Mouse (Mus musculus): ENCODE results near the gene Thsd7a. TPM values are rescaled to one million over a fixed set of nuclear protein-coding genes. Genes with fewer than 3 reads are reported as not detected.

The Thsd7a gene
- total and polyA plus RNA-seq, 2 experiments from 2014 or later, result 13.5 to 18.3 TPM

DNA sequence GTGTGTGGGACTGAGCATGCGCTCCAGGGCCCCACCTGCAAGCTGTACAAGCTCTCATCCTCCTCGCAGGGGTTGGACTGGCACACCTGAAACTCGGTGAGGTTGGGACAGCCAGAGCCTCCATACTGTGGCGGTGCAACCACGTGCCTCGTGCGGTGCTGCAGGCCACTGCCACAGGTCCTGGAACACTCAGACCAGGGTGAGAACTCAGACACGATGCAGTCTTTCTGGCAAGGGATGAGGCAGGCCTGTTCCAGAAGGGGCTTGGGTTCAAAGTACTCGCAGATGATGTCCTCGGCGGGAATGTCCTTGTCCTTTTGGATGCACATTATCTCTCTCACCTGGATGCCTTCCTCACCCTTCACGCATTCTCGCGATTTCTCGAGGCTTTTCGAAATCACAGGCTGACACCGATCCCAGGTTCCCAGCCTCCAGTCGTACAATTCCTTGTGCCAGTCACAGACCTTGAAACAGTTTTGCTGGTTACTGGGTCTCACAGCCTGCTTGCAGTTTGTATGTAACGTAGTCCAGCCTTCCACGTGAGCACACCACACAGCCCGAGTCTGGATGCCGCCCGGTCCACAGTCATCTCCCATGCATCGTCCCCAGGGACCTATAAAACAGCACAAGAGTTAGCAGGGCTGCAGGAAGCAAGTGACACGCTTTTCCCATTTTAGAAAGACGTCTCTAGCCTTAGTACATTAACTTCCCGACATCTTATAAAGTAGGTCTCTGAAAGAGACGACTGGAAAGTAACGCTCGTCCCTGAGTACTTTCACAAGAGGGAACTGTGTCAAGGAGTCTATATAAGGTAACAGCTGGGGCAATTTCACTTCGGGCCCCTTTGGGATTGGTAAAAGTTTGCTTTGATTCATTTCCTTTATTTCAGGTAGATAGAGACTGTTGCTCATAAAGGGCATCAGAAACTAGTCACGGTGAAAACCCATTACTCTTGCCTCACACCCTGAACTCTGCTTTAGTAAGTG lies 193.8 kb downstream of the Thsd7a start:
- H3K4me2 ChIP-seq (ENCODE audit: low read depth), result no peak overlapping the region
- H3K9me3 ChIP-seq (ENCODE audit: low read length), result no peaks in the 10 kb centered on the region
- WGBS, result 92% methylated on average over 32 of the region's 32 CpGs
- H3K27me3 ChIP-seq (ENCODE audit: insufficient read depth, low read length), result no peaks in the 10 kb centered on the region
- no peak overlapping the region for H3K9ac ChIP-seq
- TF ChIP-seq CTCF (IDR thresholded peaks at IDR 0.05; ENCODE audit: low read depth), result no peak
- ATAC-seq (no peak), DNase-seq (no peak)
- no peaks in the 10 kb centered on the region for H3K4me1 ChIP-seq (ENCODE audit: insufficient read depth)
- no peaks in the 10 kb centered on the region for H3K36me3 ChIP-seq (ENCODE audit: insufficient read depth)
- no peak overlapping the region for H3K27ac ChIP-seq (ENCODE audit: low read depth, low read length)
- no peak overlapping the region for H3K4me3 ChIP-seq (ENCODE audit: low read depth, low read length)

DNA sequence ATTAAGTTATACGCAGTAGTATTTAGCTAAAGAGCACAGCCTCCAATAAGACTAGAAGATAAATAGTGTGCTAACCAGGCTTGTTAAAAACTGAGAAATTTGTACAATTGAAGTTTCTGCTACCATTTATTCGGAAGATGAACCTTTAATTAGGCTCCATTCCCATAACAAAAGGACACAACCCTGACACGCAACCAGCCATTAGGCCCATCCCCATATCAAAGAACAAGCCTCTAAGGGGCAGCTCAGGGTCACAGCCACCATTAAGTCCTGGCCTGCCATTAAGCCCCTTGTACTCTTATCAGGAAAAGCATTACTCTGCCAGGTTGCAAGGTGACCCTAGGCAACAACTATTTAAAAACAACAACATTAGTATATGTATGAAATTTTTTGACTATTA lies 198.0 kb downstream of the Thsd7a start:
- ATAC-seq (no peak), DNase-seq (no peak)
- Histone ChIP-seq H3K9ac (no peak overlapping the region), H3K4me1 (ENCODE audit: insufficient read depth) (no peaks in the 10 kb centered on the region), H3K27ac (ENCODE audit: low read depth, low read length) (no peak overlapping the region), H3K9me3 (ENCODE audit: low read length) (no peaks in the 10 kb centered on the region), H3K4me3 (ENCODE audit: low read depth, low read length) (no peak overlapping the region), H3K4me2 (ENCODE audit: low read depth) (no peak overlapping the region), H3K27me3 (ENCODE audit: insufficient read depth, low read length) (no peaks in the 10 kb centered on the region), H3K36me3 (ENCODE audit: insufficient read depth) (no peaks in the 10 kb centered on the region)
- 68% methylated on average over 3 of the region's 3 CpGs for WGBS
- TF ChIP-seq CTCF (IDR thresholded peaks at IDR 0.05; ENCODE audit: low read depth), result no peak

DNA sequence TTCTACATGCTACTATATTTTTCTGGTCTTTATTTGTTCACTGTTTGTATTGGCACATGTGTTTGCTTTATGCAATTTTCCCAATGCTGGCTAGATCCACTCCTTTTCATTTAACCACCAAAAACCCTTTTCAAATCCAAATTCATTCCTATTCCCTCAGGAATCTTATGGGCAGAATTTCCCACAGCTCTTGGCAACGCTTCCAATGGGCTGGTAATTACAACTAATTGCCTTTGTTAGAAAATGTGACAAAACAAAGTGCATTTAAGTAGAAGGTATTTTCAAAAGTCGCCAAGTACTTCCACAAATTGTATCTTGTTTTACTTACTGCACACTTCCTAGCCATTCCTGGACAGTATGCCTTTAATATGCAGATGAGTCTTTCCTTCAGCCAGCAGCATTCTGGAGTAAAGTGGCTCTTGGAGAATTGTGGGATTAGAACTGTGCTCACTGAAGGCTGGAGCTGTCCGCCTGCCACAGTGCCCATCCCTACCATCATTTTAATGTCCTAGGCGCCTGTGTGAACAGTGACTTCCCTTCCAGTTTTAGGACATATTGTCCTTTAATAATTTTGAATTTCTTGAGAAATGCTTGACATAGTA lies 199.1 kb downstream of the Thsd7a start:
- 20% methylated on average over 4 of the region's 4 CpGs for WGBS
- Histone ChIP-seq H3K27ac (ENCODE audit: low read depth, low read length) (no peak overlapping the region), H3K9me3 (ENCODE audit: low read length) (no peaks in the 10 kb centered on the region), H3K4me1 (ENCODE audit: insufficient read depth) (no peaks in the 10 kb centered on the region), H3K36me3 (ENCODE audit: insufficient read depth) (no peaks in the 10 kb centered on the region), H3K4me3 (ENCODE audit: low read depth, low read length) (no peak overlapping the region), H3K4me2 (ENCODE audit: low read depth) (no peak overlapping the region), H3K27me3 (ENCODE audit: insufficient read depth, low read length) (no peaks in the 10 kb centered on the region), H3K9ac (no peak overlapping the region)
- ATAC-seq (no peak), DNase-seq (peak; percentile 21)
- no peak for TF ChIP-seq CTCF (IDR thresholded peaks at IDR 0.05; ENCODE audit: low read depth)

DNA sequence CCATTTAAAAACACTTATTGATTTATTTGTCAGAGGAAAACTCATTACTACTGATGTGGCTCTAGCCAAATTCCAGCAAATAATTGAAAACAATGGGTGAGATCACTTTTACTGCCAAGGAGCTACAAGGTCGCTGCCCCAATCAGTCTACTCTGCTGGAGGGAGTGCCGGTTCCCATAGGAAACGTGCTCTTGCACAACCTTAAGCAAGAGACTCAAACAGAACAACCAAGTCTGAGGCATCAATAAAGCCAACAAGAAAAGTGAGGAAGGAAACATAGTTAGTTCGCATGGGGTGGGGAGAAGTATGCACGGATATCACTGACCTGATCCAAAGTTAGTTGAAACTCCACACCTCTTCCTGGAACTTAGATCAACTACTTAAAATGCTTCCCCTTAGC lies 205.1 kb downstream of the Thsd7a start:
- no peaks in the 10 kb centered on the region for H3K4me1 ChIP-seq (ENCODE audit: insufficient read depth)
- no peak overlapping the region for H3K4me2 ChIP-seq (ENCODE audit: low read depth)
- DNase-seq, result no peak
- no peak overlapping the region for H3K27ac ChIP-seq (ENCODE audit: low read depth, low read length)
- H3K27me3 ChIP-seq (ENCODE audit: insufficient read depth, low read length), result no peaks in the 10 kb centered on the region
- no peak overlapping the region for H3K9ac ChIP-seq
- H3K36me3 ChIP-seq (ENCODE audit: insufficient read depth), result no peaks in the 10 kb centered on the region
- TF ChIP-seq CTCF (IDR thresholded peaks at IDR 0.05; ENCODE audit: low read depth), result no peak
- no peaks in the 10 kb centered on the region for H3K9me3 ChIP-seq (ENCODE audit: low read length)
- H3K4me3 ChIP-seq (ENCODE audit: low read depth, low read length), result no peak overlapping the region
- ATAC-seq, result no peak
- WGBS, result 38% methylated on average over 5 of the region's 5 CpGs

DNA sequence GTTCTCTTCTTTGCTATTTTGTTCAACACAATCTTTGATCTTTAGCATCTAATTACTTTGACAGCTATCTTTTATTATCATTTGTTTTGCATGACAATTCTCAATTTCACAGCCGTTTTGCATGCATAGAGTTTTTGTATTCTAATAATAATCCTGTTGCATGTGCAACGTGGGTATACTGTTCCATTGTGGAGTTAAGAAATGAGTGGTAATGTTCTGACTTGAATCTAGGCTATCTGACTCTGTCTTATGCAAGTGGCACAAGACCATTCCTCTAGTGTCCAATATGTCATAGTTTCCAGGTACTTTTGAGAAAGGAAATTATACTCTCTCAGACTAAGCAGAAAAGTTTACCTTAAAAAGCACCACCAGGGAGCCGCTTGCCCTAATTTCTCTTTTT lies 206.7 kb downstream of the Thsd7a start:
- 47% methylated on average over 3 of the region's 3 CpGs for WGBS
- no peaks in the 10 kb centered on the region for H3K27me3 ChIP-seq (ENCODE audit: insufficient read depth, low read length)
- TF ChIP-seq CTCF (IDR thresholded peaks at IDR 0.05; ENCODE audit: low read depth), result no peak
- H3K4me1 ChIP-seq (ENCODE audit: insufficient read depth), result no peaks in the 10 kb centered on the region
- H3K4me2 ChIP-seq (ENCODE audit: low read depth), result no peak overlapping the region
- ATAC-seq (no peak), DNase-seq (no peak)
- H3K4me3 ChIP-seq (ENCODE audit: low read depth, low read length), result no peak overlapping the region
- no peaks in the 10 kb centered on the region for H3K9me3 ChIP-seq (ENCODE audit: low read length)
- no peak overlapping the region for H3K9ac ChIP-seq
- H3K36me3 ChIP-seq (ENCODE audit: insufficient read depth), result no peaks in the 10 kb centered on the region
- no peak overlapping the region for H3K27ac ChIP-seq (ENCODE audit: low read depth, low read length)

DNA sequence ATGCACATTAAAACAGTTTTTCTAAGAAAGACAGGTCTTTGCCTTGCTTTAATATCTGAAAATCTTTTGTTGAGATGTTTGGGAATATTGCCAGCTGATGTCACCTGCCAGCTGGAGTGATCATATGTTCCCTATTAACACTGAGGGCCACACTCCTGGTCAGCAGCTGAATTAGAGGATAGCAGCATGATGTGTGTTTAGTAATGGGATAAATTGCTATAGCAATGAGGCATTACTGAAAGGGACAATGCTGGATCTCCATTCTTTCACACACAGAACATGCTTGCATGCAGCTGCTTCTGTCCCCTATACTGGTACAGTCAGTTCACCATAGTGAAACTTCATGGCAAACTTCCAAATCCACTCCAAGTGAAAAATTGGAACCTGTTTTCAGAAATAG lies 230.1 kb downstream of the Thsd7a start:
- Histone ChIP-seq H3K9me3 (ENCODE audit: low read length) (no peaks in the 10 kb centered on the region), H3K4me3 (ENCODE audit: low read depth, low read length) (no peak overlapping the region), H3K4me1 (ENCODE audit: insufficient read depth) (no peaks in the 10 kb centered on the region), H3K27ac (ENCODE audit: low read depth, low read length) (no peak overlapping the region), H3K9ac (no peak overlapping the region), H3K27me3 (ENCODE audit: insufficient read depth, low read length) (no peaks in the 10 kb centered on the region), H3K36me3 (ENCODE audit: insufficient read depth) (no peaks in the 10 kb centered on the region), H3K4me2 (ENCODE audit: low read depth) (no peak overlapping the region)
- peak; percentile 18 for DNase-seq
- no peak for TF ChIP-seq CTCF (IDR thresholded peaks at IDR 0.05; ENCODE audit: low read depth)
- peak; percentile 48 for ATAC-seq

DNA sequence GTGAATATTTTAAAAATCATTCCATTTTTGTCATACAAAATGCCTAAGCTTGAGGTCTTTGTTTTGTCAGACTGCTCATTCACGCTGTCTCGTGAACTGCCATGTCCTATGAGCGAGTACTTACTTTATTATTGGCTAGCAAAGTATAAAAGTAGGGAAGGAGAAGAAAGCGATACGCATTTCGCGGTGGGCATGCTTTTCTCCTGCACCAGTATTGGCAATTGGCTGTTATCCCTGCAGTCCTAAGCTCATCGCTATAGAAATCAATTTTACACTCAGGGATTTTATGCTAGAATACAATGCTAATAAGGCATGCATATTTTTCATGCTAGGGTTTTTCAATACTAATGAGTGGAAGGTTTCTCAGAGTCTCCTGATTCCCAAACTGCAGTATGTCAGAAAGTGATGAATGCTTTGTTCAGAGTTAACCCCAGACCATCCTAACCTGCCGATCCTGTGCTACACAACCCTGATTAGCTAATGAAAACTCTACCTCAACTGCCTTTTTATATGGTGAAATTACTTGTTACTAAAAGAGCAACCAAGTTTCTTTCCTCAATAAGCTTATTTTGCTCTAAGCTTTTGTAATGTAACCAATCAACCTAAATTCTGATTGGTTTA lies 230.8 kb downstream of the Thsd7a start:
- 67% methylated on average over 9 of the region's 9 CpGs for WGBS
- no peak overlapping the region for H3K9ac ChIP-seq
- H3K27ac ChIP-seq (ENCODE audit: low read depth, low read length), result no peak overlapping the region
- no peak for TF ChIP-seq CTCF (IDR thresholded peaks at IDR 0.05; ENCODE audit: low read depth)
- H3K4me3 ChIP-seq (ENCODE audit: low read depth, low read length), result no peak overlapping the region
- no peaks in the 10 kb centered on the region for H3K27me3 ChIP-seq (ENCODE audit: insufficient read depth, low read length)
- H3K4me1 ChIP-seq (ENCODE audit: insufficient read depth), result no peaks in the 10 kb centered on the region
- H3K9me3 ChIP-seq (ENCODE audit: low read length), result no peaks in the 10 kb centered on the region
- DNase-seq, result no peak
- no peak overlapping the region for H3K4me2 ChIP-seq (ENCODE audit: low read depth)
- no peaks in the 10 kb centered on the region for H3K36me3 ChIP-seq (ENCODE audit: insufficient read depth)
- no peak for ATAC-seq
